ENCODE assay signal across 30 mouse cellular contexts in genomic region chr15:16417719-16418118, GRCm38 (mm10).
"Had no signal": no experiment of that assay in that cellular context is flagged by ENCODE, and none has a peak within 500 bp of the region (broad histone marks: within the 10 kb centered on the region; RNA-seq: fewer than 3 reads in every experiment).

No protein-coding gene starts in this region.

- H3K4me1 ChIP-seq: heart, embryonic 12.5 days; heart, embryonic 13.5 days; heart, embryonic 15.5 days; hindbrain, embryonic 10.5 days; hindbrain, embryonic 12.5 days; hindbrain, embryonic 13.5 days; hindbrain, embryonic 15.5 days; intestine, embryonic 15.5 days; kidney, embryonic 15.5 days had no signal

- H3K9ac ChIP-seq: heart, embryonic 12.5 days; heart, embryonic 13.5 days; heart, embryonic 15.5 days; hindbrain, embryonic 12.5 days; hindbrain, embryonic 13.5 days; hindbrain, embryonic 14.5 days; hindbrain, embryonic 15.5 days; intestine, embryonic 15.5 days; kidney, embryonic 15.5 days had no signal

- H3K9me3 ChIP-seq: heart, embryonic 12.5 days; heart, embryonic 13.5 days; heart, embryonic 15.5 days; hindbrain, embryonic 10.5 days; hindbrain, embryonic 12.5 days; hindbrain, embryonic 13.5 days; hindbrain, embryonic 15.5 days; intestine, embryonic 15.5 days; kidney, embryonic 15.5 days had no signal

- H3K36me3 ChIP-seq: heart, embryonic 12.5 days; heart, embryonic 13.5 days; heart, embryonic 15.5 days; hindbrain, embryonic 10.5 days; hindbrain, embryonic 12.5 days; hindbrain, embryonic 13.5 days; hindbrain, embryonic 15.5 days; intestine, embryonic 15.5 days; kidney, embryonic 15.5 days had no signal

- H3K27ac ChIP-seq: heart, embryonic 13.5 days; heart, embryonic 15.5 days; hindbrain, embryonic 10.5 days; hindbrain, embryonic 12.5 days; hindbrain, embryonic 13.5 days; hindbrain, embryonic 14.5 days; hindbrain, embryonic 15.5 days; hindbrain, postnatal 0 days; intestine, embryonic 15.5 days; kidney, embryonic 15.5 days; kidney, postnatal 0 days; layer of hippocampus, adult 2 months; left cerebral cortex, adult 2 months had no signal

- H3K27me3 ChIP-seq: heart, embryonic 12.5 days; heart, embryonic 13.5 days; heart, embryonic 15.5 days; hindbrain, embryonic 12.5 days; hindbrain, embryonic 13.5 days; hindbrain, embryonic 15.5 days; intestine, embryonic 15.5 days; kidney, embryonic 15.5 days had no signal

- DNase-seq: heart, postnatal 10 days; heart, postnatal 14 days; heart, postnatal 36 days; heart, postnatal 4 days; kidney, adult 11 months; kidney, adult 18-20 months; kidney, adult 2 months; kidney, adult 8-10 months; kidney, adult 9 months; kidney, postnatal 10 days; kidney, postnatal 14 days; kidney, postnatal 25 days; kidney, postnatal 36 days; kidney, postnatal 4 days; layer of hippocampus, adult 9-11 months; layer of hippocampus, postnatal 36 days had no signal

- H3K4me3 ChIP-seq: heart, embryonic 12.5 days; heart, embryonic 13.5 days; heart, embryonic 15.5 days; hindbrain, embryonic 10.5 days; hindbrain, embryonic 12.5 days; hindbrain, embryonic 13.5 days; hindbrain, embryonic 15.5 days; intestine, embryonic 15.5 days; kidney, embryonic 15.5 days; layer of hippocampus, adult 2 months; left cerebral cortex, adult 2 months had no signal
